Mouse (Mus musculus) liver, embryonic 12.5 days (tissue): ENCODE data around the gene Eif4ebp2. TPM values are rescaled to one million over a fixed set of nuclear protein-coding genes. Genes with fewer than 3 reads are reported as not detected.

Experiments
- ATAC-seq: fragments of 200-750 bp; cut with Nextera tagmentation; 2 replicates; pipeline ENCODE4 v1.8.0; 2017; ENCODE audit warnings: moderate number of reproducible peaks, mild to moderate bottlenecking, moderate library complexity
- H3K27ac ChIP-seq: fragments of 300-500 bp; sonication (generic); 2 replicates; pipeline ENCODE4 v1.5.1; 2016; ENCODE audit warnings: mild to moderate bottlenecking
- H3K27me3 ChIP-seq: fragments of 300-500 bp; sonication (generic); replicated peaks from 2 replicates; pipeline ENCODE4 v1.6.1; 2016; ENCODE audit warnings: mild to moderate bottlenecking, moderate library complexity
- H3K36me3 ChIP-seq: fragments of 300-500 bp; sonication (generic); 2 replicates; pipeline ENCODE4 v1.6.1; 2016; ENCODE audit warnings: mild to moderate bottlenecking, moderate library complexity
- H3K4me1 ChIP-seq: fragments of 300-500 bp; sonication (generic); 2 replicates; pipeline ENCODE4 v1.6.1; 2016
- H3K4me2 ChIP-seq: fragments of 300-500 bp; sonication (generic); 2 replicates; pipeline ENCODE4 v1.6.1; 2016; ENCODE audit warnings: mild to moderate bottlenecking, moderate library complexity
- H3K4me3 ChIP-seq: fragments of 300-500 bp; sonication (generic); 2 replicates; pipeline ENCODE4 v1.5.1; 2016; ENCODE audit warnings: mild to moderate bottlenecking, moderate library complexity
- H3K9ac ChIP-seq: fragments of 300-500 bp; sonication (generic); 2 replicates; pipeline ENCODE4 v1.6.1; 2016; ENCODE audit warnings: mild to moderate bottlenecking, moderate library complexity
- H3K9me3 ChIP-seq: fragments of 300-500 bp; sonication (generic); replicated peaks from 2 replicates; pipeline ENCODE4 v1.6.1; 2016; ENCODE audit warnings: mild to moderate bottlenecking, moderate library complexity
- WGBS: fragments of 180-500 bp; shearing (Covaris S2); methylation state at CpG from one replicate; pipeline ENCODE4 v1.1.7; 2016; ENCODE audit not compliant: insufficient replicate concordance; 5-methylcytosine and 5-hydroxymethylcytosine counted together
- polyA plus RNA-seq: library from polyadenylated mRNA; unstranded; fragments of >200 nt; fragmentation: Nextera tagmentation; extraction: Ambion mirVana; gene quantifications from 2 replicates; pipeline ENCODE4 v1.2.1, GENCODE M21; 2016

Eif4ebp2 gene
- polyA plus RNA-seq, 1 experiment from 2014 or later, result 57.6 TPM

DNA sequence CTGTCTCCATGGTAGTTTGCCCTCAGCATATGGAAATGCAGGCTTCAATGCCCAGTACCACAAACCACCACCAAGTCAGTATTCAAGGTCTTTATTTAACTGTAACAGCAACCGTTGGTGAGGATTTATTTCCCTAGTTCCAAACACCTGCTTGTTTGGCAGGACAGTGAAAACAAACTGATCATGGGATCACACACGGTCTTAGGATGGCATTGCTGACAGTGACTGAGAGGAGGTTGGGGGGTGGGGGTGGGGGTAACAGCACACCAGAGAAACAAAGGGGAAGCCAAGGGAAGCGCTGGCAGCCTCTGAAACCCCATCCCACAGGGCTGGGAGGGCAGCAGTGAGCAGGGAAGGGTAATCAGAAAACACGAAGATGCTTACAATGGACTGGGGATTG lies 24.0 kb downstream of the Eif4ebp2 start:
- 57% methylated on average over 4 of the region's 4 CpGs for WGBS
- H3K36me3 ChIP-seq, result peaks cover 45% of the 10 kb centered on the region

DNA sequence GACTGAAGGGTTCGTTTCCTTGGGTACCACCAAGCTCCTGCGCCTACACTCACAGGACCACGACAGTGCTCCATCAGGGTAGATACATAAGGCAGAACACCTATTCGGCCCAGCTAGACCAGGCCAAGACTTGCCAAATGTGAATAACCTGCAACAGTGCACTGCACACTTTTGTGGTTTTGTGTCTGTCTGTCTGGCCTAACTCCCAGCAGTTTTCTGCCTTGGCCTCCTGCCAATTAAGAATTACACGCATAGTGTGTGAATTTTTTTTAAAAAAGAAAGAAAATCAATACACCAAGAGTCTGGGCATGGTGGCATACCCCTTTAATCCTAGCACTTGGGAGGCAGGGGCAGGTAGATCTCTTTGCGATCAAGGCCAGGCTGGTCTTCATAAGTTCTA lies 24.5 kb downstream of the Eif4ebp2 start:
- H3K9me3 ChIP-seq, result no peaks in the 10 kb centered on the region
- peaks cover 7% of the 10 kb centered on the region; the same call in 1 of the 2 replicates for H3K27me3 ChIP-seq
- H3K4me1 ChIP-seq, result peaks cover 22% of the 10 kb centered on the region
- WGBS, result 81% methylated on average over 6 of the region's 6 CpGs
- no peak for ATAC-seq
- H3K36me3 ChIP-seq, result peaks cover 41% of the 10 kb centered on the region
- no peak overlapping the region for H3K4me3 ChIP-seq
- no peak overlapping the region for H3K9ac ChIP-seq
- no peak overlapping the region for H3K4me2 ChIP-seq
- no peak overlapping the region for H3K27ac ChIP-seq

More for the DNA sequence above, 24.0 kb downstream of the Eif4ebp2 start:
- H3K27ac ChIP-seq, result no peak overlapping the region
- H3K27me3 ChIP-seq, result 0 out of 2 replicates have a peak, but pooled peaks cover 3% of the 10 kb centered on the region
- no peak overlapping the region for H3K4me3 ChIP-seq
- no peak overlapping the region for H3K9ac ChIP-seq
- ATAC-seq, result no peak
- no peak overlapping the region for H3K4me2 ChIP-seq
- peaks cover 19% of the 10 kb centered on the region for H3K4me1 ChIP-seq
- H3K9me3 ChIP-seq, result no peaks in the 10 kb centered on the region

DNA sequence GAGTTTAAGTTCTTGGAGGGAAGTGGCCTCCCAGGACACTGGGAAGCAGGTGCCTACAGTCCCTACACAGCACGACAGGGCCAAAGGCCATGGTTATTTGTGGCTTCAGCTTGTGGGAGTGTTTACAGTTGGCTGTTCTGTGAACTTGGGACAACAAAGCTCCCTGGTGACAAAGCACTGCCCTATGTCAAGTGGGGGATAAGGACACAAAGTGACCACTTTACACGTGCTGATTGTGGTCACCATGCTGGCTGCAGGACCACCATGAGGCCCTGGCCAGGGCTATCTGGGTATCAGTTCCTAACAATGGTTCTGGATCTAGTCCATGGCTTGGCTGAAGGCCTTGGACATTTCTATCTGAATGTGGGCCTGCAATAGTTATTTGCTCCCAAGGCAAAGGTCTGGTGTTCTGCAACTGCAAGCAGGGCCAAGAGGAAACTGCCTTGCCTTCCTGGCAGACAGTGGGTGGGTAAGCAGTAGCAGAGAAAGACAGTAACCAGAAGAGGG lies 26.2 kb downstream of the Eif4ebp2 start:
- ATAC-seq, result peak; percentile 39
- H3K27ac ChIP-seq, result peak overlapping the region; percentile 28

DNA sequence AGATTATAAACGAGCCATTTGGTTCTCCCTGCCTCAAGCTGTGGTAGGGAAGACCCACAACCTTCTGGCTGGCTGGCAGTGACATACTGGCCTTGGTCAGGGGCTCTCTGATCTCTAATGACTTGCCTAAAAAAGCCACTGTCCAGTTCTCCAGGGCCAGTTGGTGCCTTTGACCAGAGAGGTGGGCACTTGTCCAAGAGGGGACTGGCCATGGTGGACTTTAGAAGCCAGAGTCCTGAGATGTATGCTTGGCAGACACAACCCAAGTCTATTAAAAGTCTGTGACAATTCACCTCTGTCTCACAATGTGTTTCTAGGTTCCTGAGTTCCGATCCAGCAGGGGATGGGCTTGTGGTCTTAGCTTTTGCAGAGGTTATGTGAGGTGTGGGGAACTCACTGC lies 27.4 kb downstream of the Eif4ebp2 start:
- Histone ChIP-seq H3K4me1 (peaks cover 25% of the 10 kb centered on the region), H3K27me3 (peaks cover 22% of the 10 kb centered on the region), H3K4me3 (no peak overlapping the region), H3K36me3 (peaks cover 12% of the 10 kb centered on the region), H3K9ac (no peak overlapping the region), H3K4me2 (no peak overlapping the region), H3K9me3 (no peaks in the 10 kb centered on the region), H3K27ac (no peak overlapping the region)
- WGBS, result 58% methylated on average over 2 of the region's 2 CpGs
- no peak for ATAC-seq

More for the DNA sequence above, 26.2 kb downstream of the Eif4ebp2 start:
- no peak overlapping the region for H3K4me2 ChIP-seq
- no peak overlapping the region for H3K9ac ChIP-seq
- no peaks in the 10 kb centered on the region for H3K9me3 ChIP-seq
- no peak overlapping the region for H3K4me3 ChIP-seq
- 39% methylated on average over 2 of the region's 2 CpGs for WGBS
- peaks cover 24% of the 10 kb centered on the region for H3K36me3 ChIP-seq
- peaks cover 10% of the 10 kb centered on the region for H3K27me3 ChIP-seq
- peaks cover 22% of the 10 kb centered on the region for H3K4me1 ChIP-seq

DNA sequence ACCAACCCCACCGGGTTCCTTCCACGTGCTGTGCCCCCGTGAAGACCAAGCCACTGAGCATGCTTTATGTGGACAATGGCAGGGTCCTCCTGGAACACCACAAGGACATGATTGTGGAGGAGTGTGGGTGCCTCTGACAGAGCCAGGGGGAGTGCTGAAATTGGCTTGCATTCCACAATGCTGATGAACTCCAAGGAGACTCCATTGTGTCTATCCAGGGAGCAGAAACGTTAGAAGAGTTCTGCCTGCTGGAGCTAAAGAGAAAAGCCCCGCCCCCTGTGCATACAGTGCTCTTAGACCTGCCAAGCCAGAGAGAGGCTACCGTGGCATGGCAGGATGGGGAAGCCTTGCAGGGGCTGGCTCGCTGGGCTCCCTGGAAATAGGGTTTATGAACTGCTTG lies 28.0 kb downstream of the Eif4ebp2 start:
- Histone ChIP-seq H3K9ac (no peak overlapping the region), H3K36me3 (peaks cover 6% of the 10 kb centered on the region), H3K4me2 (no peak overlapping the region), H3K27me3 (peaks cover 28% of the 10 kb centered on the region), H3K9me3 (no peaks in the 10 kb centered on the region), H3K4me1 (peaks cover 25% of the 10 kb centered on the region), H3K27ac (no peak overlapping the region), H3K4me3 (no peak overlapping the region)
- ATAC-seq, result no peak
- 37% methylated on average over 7 of the region's 7 CpGs for WGBS

DNA sequence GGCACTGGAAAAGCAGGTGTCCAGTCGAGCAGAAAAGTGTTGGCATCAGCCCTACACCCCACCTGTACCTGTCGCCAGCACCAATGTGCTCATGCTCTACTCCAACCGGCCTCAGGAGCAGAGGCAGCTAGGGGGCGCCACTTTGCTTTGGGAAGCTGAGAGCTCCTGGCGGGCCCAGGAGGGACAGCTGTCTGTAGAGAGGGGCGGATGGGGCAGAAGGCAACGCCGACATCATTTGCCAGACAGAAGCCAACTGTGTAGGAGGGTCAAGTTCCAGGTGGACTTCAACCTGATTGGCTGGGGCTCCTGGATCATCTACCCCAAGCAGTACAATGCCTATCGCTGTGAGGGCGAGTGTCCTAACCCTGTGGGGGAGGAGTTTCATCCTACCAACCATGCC lies 29.2 kb downstream of the Eif4ebp2 start:
- Histone ChIP-seq H3K27ac (no peak overlapping the region), H3K4me3 (no peak overlapping the region), H3K9me3 (no peaks in the 10 kb centered on the region), H3K4me2 (no peak overlapping the region), H3K27me3 (peaks cover 40% of the 10 kb centered on the region), H3K36me3 (no peaks in the 10 kb centered on the region), H3K4me1 (peaks cover 36% of the 10 kb centered on the region), H3K9ac (no peak overlapping the region)
- WGBS, result 50% methylated on average over 10 of the region's 10 CpGs
- ATAC-seq, result peak; percentile 12; the same call in 1 of the 2 replicates

DNA sequence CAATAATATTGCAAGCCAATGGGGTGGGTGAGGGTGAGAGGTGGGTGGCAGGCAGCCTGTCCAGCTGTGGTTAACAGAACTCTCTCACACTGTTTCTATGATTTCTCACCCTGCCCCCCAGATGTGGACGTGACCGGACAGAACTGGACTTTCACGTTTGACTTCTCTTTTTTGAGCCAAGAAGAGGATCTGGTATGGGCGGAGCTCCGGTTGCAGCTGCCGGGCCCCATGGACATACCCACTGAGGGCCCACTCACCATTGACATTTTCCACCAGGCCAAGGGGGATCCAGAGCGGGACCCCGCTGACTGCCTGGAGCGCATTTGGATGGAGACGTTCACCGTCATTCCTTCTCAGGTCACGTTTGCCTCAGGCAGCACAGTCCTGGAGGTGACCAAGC lies 29.6 kb downstream of the Eif4ebp2 start:
- no peak overlapping the region for H3K4me2 ChIP-seq
- no peak overlapping the region for H3K9ac ChIP-seq
- H3K36me3 ChIP-seq, result no peaks in the 10 kb centered on the region
- no peak overlapping the region for H3K4me3 ChIP-seq
- peaks cover 40% of the 10 kb centered on the region for H3K4me1 ChIP-seq
- H3K27me3 ChIP-seq, result peaks cover 44% of the 10 kb centered on the region
- no peak for ATAC-seq
- WGBS, result 55% methylated on average over 12 of the region's 12 CpGs
- H3K9me3 ChIP-seq, result no peaks in the 10 kb centered on the region
- H3K27ac ChIP-seq, result no peak overlapping the region

DNA sequence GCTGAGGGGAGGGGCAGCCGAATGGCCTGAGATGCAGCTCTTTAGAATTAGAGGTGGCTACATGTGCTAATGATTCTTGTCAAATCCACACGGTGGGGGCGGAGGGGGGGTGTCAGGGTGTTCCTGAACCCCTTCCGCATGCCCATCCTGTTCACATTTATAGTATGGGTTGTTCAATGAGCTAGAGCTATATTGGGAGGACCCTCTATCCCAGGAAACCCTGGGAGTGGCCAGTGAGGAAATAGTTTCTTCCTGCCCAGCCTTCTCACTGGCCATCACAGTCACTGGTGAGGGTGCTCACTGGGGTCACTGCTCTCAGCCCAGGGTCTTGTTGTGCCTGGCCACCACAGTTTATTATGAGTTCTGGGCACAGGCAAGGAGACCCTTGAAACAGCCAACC lies 32.5 kb downstream of the Eif4ebp2 start:
- Histone ChIP-seq H3K4me2 (no peak overlapping the region), H3K4me3 (no peak overlapping the region), H3K9me3 (no peaks in the 10 kb centered on the region), H3K27ac (no peak overlapping the region), H3K4me1 (peaks cover 53% of the 10 kb centered on the region), H3K9ac (no peak overlapping the region), H3K36me3 (no peaks in the 10 kb centered on the region), H3K27me3 (peaks cover 66% of the 10 kb centered on the region)
- no peak for ATAC-seq
- 36% methylated on average over 4 of the region's 4 CpGs for WGBS

DNA sequence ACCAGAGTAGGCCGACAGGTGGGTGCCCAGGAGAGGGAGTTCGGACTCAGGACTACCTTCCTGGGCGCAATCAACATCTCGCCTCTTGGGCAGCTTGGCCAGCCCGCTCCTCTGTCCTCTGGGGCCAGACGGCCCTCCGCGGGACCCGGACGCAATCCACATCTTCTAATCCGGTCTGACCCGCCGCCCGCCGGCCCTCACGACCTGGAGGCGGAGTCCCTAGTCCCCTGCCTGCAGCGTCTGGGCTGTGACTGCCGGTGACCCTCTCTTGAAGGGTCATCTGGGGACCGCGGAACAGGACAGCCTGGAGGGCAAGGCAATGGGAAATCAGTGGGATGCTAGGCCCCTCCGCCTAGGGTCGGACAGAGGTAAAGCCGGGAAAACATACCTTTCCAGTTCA lies 33.3 kb downstream of the Eif4ebp2 start:
- Histone ChIP-seq H3K36me3 (no peaks in the 10 kb centered on the region), H3K27me3 (peaks cover 66% of the 10 kb centered on the region), H3K27ac (no peak overlapping the region), H3K9ac (no peak overlapping the region), H3K4me2 (peak overlapping the region; percentile 81), H3K4me3 (peak overlapping the region; percentile 55; the same call in 1 of the 2 replicates), H3K9me3 (no peaks in the 10 kb centered on the region), H3K4me1 (peaks cover 53% of the 10 kb centered on the region)
- ATAC-seq, result no peak
- 9% methylated on average over 24 of the region's 24 CpGs for whole genome bisulfite sequencing

DNA sequence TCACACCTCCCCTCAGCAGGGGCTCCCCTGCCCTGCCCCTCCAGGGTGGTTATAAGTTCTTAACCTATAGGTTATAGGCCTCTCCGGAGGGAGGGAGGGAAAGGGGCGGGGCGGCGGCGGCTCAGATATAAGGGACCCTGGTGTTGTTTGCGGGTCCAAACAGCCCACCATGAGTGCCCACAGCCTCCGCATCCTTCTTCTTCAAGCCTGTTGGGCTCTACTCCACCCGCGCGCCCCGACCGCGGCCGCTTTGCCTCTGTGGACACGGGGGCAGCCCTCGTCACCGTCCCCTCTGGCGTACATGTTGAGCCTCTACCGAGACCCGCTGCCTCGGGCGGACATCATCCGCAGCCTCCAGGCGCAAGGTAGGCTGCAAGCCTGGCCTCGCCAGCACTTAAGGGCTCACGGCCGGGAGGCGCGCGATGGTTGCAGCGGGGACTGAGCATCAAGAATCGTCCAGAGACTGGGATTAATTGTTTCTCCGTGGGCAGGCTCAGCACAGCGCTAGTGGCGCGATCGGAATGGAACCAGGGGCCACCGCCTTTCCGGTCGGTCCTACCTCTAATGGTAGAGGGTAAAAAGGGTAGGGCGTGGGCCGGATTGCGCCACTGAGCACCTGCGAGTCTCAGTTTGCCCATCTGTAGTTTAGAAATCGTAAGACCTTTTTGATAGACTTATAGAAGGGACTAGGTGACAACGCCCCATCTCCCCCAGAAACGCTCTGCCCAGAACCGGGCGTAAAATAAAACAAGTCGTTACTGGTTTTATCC lies 34.1 kb downstream of the Eif4ebp2 start:
- Histone ChIP-seq H3K9ac (peak overlapping the region; percentile 61), H3K27me3 (peaks cover 61% of the 10 kb centered on the region), H3K9me3 (no peaks in the 10 kb centered on the region), H3K27ac (no peak overlapping the region), H3K4me3 (peak overlapping the region; percentile 55), H3K4me1 (peaks cover 56% of the 10 kb centered on the region), H3K36me3 (no peaks in the 10 kb centered on the region), H3K4me2 (peak overlapping the region; percentile 81)
- 1% methylated on average over 50 of the region's 50 CpGs for WGBS
- no peak for ATAC-seq

DNA sequence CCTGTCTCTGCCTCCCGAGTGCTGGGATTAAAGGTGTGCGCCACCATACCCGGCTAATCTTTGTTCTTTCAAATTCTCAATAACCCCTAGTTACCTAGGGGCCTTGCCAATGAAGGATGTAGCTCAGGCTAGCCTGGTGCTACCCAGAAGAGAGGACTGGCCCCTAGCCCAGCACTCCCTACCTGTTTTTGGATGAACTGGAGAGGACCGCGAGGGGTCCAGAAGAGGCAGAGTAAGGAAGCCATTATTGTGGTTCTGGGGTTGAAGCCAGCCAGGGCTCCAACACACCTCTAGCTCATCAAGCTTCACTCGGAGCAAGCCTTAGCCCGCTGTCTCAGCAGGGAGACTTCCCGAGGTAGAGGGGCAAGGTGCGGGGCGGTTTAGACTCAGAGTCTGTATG lies 34.8 kb downstream of the Eif4ebp2 start, which contains the start of gene Nodal:
TSS of gene Nodal (plus strand) at position 301 of the 400 bp plus-strand sequence.
- Histone ChIP-seq H3K4me3 (peak within 1 kb of the TSS; percentile 55), H3K4me1 (peaks cover 60% of the 10 kb centered on the region), H3K27ac (no peak within 1 kb of the TSS), H3K4me2 (peak within 1 kb of the TSS; percentile 81), H3K9me3 (no peaks in the 10 kb centered on the region), H3K27me3 (peaks cover 59% of the 10 kb centered on the region), H3K36me3 (no peaks in the 10 kb centered on the region), H3K9ac (peak within 1 kb of the TSS; percentile 61)
- ATAC-seq, result no peak
- WGBS, result 31% methylated on average over 8 of the region's 10 CpGs

DNA sequence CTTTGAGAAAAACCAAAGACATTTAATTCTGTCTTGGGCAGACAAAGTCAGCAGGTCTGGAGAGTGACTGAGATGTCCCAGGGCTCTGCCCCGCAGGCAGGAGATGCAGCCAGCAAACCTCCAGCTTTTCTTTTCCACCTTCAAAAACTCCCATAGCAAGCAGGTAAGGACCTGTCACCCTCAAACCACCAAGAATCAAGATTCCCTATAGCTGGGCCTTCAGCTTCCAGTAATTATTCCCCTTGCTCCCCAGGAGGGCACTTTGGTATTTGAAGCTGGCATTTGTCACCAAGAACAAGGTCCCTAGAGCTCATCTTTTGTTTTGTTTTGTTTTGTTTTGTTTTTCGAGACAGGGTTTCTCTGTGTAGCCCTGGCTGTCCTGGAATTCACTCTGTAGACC lies 35.4 kb downstream of the Eif4ebp2 start:
- WGBS, result 62% methylated on average over 2 of the region's 2 CpGs
- no peak for ATAC-seq

More for the DNA sequence above, 35.4 kb downstream of the Eif4ebp2 start:
- no peak overlapping the region for H3K4me3 ChIP-seq
- H3K9ac ChIP-seq, result no peak overlapping the region
- H3K27me3 ChIP-seq, result peaks cover 59% of the 10 kb centered on the region
- H3K4me1 ChIP-seq, result peaks cover 65% of the 10 kb centered on the region
- no peak overlapping the region for H3K27ac ChIP-seq
- no peaks in the 10 kb centered on the region for H3K36me3 ChIP-seq
- no peak overlapping the region for H3K4me2 ChIP-seq
- no peaks in the 10 kb centered on the region for H3K9me3 ChIP-seq
